Mouse (Mus musculus): Measurements from ENCODE around the gene Prkag1.

GRCm38 (mm10) chr15:98809390-98809789, 21.9 kb downstream of the Prkag1 start, which contains the start of gene Ddn:
- TF ChIP-seq GATA1 (IDR thresholded peaks at IDR 0.05; ENCODE audit: borderline replicate concordance, low read length) (no peak), FLI1 (IDR thresholded peaks at IDR 0.05; ENCODE audit: low read length) (no peak)
